Mouse (Mus musculus) brain, embryonic 18.5 days (tissue): Measurements from ENCODE around the gene Dagla.

Source experiments
- DNase-seq: peaks from one replicate; pipeline ENCODE4 v3.0.0-alpha.2; 2012; ENCODE audit warnings: low read depth, low spot score

The Dagla gene

GRCm38 (mm10) chr19:10307941-10308340, 3.3 kb upstream of the Dagla start:
- DNase-seq, result no peak

GRCm38 (mm10) chr19:10307351-10307750, 2.7 kb upstream of the Dagla start:
- DNase-seq, result no peak

GRCm38 (mm10) chr19:10306521-10307243, 2.0 kb upstream of the Dagla start:
- DNase-seq, result no peak

- DNase-seq, result no peak
Measured at GRCm38 (mm10) chr19:10305640-10306039, 963 bp upstream of the Dagla start.

- no peak for DNase-seq
Measured at GRCm38 (mm10) chr19:10304395-10304794, 282 bp downstream of the Dagla start.

GRCm38 (mm10) chr19:10302852-10303251, 1.8 kb downstream of the Dagla start:
- no peak for DNase-seq

GRCm38 (mm10) chr19:10301866-10302356, 2.8 kb downstream of the Dagla start:
- DNase-seq, result no peak

GRCm38 (mm10) chr19:10301263-10301662, 3.4 kb downstream of the Dagla start:
- no peak for DNase-seq

GRCm38 (mm10) chr19:10300809-10301208, 3.9 kb downstream of the Dagla start:
- no peak for DNase-seq

- DNase-seq, result no peak
Measured at GRCm38 (mm10) chr19:10298268-10298667, 6.4 kb downstream of the Dagla start.

- DNase-seq, result no peak
Measured at GRCm38 (mm10) chr19:10297041-10297503, 7.6 kb downstream of the Dagla start.

GRCm38 (mm10) chr19:10296306-10296705, 8.4 kb downstream of the Dagla start:
- DNase-seq, result no peak

GRCm38 (mm10) chr19:10294631-10295562, 9.8 kb downstream of the Dagla start:
- no peak for DNase-seq

GRCm38 (mm10) chr19:10293987-10294386, 10.7 kb downstream of the Dagla start:
- no peak for DNase-seq

- no peak for DNase-seq
Measured at GRCm38 (mm10) chr19:10291896-10292490, 12.7 kb downstream of the Dagla start.

- no peak for DNase-seq
Measured at GRCm38 (mm10) chr19:10290153-10290945, 14.3 kb downstream of the Dagla start.

GRCm38 (mm10) chr19:10289609-10290150, 15.0 kb downstream of the Dagla start:
- no peak for DNase-seq

- DNase-seq, result no peak
Measured at GRCm38 (mm10) chr19:10288125-10289040, 16.3 kb downstream of the Dagla start.

- DNase-seq, result no peak
Measured at GRCm38 (mm10) chr19:10286458-10286872, 18.2 kb downstream of the Dagla start.
